Mouse (Mus musculus): ENCODE data around the gene Mknk1. TPM values are rescaled to one million over a fixed set of nuclear protein-coding genes. Genes with fewer than 3 reads are reported as not detected.
A peak's percentile ranks its signal among the peaks of the same experiment; 100 is the strongest.

Mknk1 gene
- 10 to 100 TPM; 21.8 to 22.2 TPM for total RNA-seq (2021)
- long read RNA-seq, experiment 1, partial matches to known transcripts: 2 of 11 reads
- long read RNA-seq, experiment 1, other reads (novel, unspliced or antisense): 6 of 11 reads
- long read RNA-seq, experiment 2, transcript Mknk1-201 (13 exons, 2,543 nt): major isoform, 5 of 26 reads
- long read RNA-seq, experiment 2, partial matches to known transcripts: 5 of 26 reads
- long read RNA-seq, experiment 2, other reads (novel, unspliced or antisense): 16 of 26 reads

DNA sequence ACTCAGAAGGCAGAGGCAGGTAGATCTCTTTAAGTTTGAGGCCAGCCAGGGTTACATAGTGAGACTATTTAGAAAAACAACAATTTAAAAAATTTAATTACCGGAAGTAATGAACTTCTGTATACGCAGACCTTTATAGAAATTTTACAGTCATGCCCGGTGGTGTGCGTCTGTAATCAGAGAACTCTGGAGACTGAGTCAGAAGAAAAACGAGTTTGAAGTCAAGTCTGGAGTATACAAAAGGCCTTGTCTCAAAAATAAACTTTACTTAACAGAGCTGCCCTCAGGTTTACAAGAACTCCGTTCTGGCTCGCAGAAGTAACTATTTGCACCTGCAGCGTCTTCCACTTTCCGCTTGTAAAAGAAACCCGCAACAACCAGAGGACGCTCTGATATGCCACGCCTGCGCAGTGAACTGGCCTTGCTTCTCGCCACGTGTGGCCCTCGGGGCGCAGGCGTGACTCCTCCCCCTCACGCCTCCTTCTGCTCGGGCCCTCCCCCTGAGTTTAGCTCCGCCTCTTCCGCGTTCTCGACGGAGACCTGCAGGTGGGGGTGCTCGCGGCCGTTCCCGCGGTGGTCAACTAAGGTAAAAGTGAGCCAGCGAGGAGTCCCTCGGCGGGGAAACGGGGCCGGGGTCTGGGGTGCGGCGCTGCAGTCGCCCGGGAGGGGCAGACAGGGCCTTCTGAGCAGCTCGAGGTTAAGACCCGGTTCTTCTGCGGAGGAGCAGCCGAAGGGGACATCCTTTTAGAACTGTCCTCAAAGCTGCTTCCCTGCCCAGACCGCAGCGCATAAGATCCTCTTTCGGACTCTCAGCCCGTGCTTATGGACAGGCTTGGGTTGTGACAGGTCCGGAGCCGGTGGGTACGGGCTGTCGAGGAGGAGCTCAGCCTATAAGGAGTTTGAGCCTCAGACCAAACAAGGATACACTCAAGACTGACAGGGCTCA lies at the start of gene Mknk1:
Mknk1 (plus strand) TSS at position 503 of the 946 bp plus-strand sequence.
- DNase-seq: peak; percentile 91

DNA sequence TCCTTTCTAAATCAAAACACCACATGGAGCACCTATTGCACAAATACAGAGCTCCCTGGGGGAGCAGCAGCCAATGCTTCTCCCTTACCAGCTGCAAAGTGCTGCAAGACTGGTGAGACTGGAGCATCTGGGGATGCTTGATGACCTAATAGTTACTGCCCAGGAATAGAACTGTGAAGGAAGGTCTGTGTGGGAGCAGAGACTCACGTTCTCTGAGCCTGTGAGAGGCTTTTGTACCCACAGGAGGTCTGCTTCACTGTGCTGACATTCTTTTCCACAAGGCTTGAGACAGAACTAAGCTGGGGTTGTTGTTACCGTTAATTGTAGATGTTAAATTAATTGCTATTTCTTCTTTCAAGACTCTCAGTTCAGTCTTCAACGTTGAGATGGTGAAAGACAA lies 48.1 kb upstream of the Mknk1 start:
- DNase-seq: no peak

DNA sequence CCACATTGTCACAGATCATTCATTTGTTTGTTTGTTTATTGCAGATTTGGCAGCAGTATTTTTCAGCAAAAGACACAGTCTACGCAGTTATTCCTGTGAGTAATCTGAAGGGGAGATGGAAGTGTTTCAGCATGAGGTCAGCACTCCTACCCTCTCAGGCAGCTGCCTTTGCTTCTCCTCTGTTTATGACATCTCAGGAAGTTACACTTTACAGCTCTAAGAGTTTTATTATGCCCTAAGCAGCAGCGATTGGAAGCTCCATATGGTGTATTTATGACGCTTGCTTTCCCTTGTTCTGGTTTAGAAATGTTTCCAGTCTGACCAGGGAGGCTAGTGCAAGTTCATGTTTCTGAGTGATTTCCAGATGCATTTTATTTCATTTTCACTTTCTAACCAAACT lies 43.6 kb upstream of the Mknk1 start:
- DNase-seq: no peak

DNA sequence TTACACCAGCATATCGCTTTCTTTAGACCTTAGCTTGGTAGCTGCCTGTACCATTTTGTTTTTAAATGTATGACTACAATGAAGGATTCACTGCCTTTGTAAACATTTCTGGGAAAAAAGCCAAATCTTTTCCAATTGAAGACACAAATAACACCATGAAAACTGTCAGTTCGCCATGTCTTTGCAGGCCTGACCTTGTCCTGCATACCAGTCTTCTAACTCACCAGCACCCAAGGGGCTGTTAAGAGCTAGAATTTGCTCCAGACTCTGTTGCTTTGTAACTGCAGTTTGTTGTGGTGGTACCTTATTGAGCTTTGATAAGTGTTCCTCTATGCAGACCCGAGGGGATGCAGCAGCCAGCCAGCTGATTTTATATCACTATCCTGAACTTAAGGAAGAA lies 39.0 kb upstream of the Mknk1 start:
- no peak for DNase-seq

DNA sequence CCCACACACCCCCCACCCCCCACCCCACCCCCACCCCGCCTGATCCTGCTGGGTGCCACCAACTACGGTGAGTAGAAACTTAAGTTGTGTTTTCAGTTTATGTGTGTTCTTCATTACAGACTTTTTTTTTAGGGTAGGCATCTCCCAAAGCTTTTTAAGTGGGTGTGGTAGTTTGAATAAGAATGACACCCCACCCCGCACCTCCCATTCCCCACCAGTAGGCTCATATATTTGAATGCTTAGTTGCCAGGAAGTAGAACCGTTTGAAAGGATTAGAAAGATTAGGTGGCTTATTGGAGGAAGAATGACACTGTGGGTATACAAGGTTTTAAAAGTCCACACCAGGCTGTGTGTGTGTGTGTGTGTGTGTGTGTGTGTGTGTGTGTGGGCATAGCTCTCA lies 26.7 kb upstream of the Mknk1 start:
- no peak for DNase-seq

DNA sequence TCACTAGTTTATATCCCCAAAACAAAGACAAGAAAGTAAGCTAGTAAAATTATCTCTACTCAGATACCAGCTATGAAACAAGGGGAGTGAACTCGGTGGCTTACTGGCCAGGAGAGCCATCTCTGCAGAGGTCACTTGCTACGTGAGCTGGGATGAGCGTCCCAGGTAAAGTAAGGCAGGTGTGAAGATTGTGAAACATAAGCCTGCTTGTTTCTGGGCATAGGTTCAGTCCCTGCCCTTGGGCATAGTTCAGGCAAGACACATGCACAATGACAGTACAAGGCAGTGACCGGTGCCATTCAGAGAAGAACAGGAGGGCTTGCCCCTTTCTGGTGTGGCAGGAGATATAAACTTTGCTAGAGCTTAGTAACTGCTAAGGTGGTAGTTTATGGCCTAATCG lies 23.4 kb upstream of the Mknk1 start:
- no peak for DNase-seq

DNA sequence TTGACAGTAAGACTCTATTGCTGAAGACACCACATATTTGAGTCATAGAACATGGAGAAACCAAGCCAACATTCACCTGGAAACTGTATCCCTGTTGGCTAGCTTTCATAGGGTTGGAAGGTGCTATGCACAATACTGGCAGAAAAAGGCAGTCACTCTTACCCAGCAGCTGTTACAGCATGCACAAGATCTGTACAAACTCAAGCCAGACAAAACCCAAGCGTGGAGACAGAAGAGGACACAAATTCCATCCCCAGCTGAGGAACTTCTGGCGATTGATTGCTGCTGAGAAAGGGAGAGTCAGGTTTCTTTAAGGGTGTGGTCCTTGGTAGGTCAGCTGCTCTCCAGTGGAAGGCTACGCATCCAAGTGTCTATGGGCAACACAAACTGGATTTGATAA lies 18.8 kb upstream of the Mknk1 start:
- DNase-seq: no peak

DNA sequence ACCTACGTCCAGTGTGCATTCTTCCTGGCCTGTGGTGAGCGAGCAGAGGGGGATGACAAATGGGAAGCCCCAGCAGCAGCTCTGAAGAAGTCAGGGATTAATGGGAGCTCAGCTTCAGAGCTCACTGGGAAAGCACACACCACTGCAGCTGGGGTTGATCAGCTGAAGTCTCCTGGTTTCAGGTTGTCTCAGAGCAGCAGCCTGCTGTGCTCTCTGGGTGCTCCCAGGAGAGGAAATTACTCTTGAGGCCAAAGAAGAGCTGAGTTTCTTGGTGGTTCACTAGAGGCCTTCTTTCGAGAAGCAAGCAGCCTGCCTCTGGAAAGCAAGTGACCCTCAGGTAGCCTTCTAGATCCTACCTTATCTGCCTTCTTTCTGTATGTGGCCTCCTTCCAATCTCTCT lies 18.1 kb upstream of the Mknk1 start:
- DNase-seq: no peak

DNA sequence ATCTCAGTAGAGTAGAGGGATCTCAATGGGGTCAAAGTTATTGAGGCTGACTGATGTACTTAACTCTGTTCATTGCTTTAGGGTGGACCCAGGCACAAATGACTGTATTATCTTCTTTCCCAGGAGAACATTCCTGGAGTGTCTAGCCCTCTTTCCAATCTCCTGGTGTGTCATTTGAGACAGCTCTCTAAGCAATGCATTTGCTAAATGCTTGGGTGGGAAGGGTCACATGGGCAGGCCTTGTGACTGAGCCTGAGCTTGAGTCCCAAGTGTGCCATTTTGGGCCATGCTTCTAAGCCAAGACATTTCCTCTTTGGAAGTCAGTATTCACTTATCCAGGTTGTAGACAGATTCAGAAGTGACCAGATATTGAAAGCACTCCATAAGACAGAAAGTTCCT lies 17.6 kb upstream of the Mknk1 start:
- DNase-seq: no peak

DNA sequence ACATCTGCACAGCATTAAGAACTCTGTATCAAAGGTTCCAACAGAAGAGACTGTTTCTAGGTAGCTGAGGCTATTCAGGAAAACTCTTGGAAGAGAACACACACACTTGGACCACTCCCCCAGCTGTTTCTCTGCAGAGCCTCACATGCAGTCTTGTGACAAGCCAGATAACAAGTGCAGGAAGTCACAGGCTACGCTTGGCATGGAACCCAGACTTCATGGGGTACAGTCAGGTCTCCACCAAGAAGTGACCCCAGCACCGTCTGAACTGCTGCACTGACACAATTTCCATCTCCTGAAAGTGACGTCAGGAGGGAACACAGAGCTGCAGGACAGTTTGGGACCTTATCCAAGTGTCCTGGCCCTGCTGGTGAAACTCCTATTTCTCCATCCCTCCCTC lies 17.1 kb upstream of the Mknk1 start:
- no peak for DNase-seq

DNA sequence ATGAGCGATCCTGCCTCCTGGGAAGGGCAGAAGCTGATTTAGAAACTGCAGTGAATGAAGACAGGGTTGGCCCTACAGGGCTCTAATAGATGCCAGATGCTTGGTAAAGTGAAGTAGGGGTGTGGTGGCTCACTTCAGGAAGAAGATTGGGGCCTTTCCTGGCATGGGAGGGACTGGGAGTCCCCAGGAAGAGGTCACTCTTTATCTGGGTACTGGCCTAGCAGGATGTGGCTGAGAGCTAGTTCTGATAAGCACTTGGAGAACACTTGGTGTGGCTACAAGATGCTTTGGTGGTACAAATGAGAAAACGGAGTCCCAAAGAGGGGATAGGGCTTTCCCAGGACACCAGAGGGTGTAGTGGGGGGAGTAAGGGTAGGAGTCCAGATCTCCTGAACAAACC lies 14.8 kb upstream of the Mknk1 start:
- no peak for DNase-seq

DNA sequence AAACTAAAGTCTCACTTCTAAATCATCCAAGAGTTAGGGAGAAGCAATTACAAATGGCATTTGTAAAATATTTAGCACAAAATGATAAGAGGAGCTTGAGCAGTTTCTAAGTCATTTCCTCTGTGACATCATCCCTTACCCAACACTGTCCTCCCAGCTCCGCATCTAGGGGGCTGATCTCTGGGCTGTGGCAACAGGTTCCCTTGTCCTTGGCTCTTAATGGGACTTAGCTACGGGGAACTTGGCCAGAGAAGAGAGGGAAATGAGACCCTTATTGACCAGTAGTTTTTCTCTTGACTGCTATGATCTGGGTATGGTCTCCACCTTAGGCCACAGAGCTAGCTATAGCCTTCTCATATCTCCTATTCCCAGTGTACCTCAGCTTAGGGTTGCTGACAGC lies 13.7 kb upstream of the Mknk1 start:
- DNase-seq: no peak

DNA sequence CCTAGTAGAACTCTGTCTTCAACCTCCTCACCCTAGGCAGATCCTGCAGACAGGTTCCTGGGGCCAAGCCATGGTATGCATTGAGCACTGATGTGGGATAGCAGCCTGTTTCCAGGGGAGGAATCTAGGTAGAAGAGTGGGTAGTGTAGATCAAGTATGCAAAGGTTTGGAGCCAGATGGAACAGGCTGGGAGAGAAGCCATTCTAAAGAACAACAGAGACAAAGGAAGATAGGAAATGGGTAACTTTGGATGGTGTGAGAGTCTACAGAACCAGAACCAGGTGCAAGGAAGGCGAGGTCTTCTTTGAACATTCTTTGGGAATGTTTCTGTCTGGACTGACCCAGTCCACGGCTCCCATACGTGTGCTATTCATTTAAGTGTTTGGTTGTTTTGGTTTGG lies 11.9 kb upstream of the Mknk1 start:
- no peak for DNase-seq

DNA sequence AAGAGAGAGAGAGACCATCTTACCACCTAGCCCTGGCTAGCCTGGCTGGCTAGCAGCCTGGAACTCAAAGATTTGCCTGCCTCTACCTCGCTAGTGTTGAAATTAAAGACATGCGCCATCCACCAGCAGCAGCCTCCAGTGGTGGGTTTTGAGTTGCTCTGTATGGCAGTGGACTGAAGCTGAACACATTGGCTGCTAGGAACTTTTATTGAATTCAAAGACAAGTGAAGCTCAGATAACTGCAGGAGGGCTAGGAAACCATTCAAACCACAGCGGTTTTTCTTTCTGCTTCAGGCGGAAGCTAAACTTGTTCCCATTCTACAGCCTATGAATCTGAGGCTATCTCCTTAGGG lies 11.5 kb upstream of the Mknk1 start:
- DNase-seq: no peak

DNA sequence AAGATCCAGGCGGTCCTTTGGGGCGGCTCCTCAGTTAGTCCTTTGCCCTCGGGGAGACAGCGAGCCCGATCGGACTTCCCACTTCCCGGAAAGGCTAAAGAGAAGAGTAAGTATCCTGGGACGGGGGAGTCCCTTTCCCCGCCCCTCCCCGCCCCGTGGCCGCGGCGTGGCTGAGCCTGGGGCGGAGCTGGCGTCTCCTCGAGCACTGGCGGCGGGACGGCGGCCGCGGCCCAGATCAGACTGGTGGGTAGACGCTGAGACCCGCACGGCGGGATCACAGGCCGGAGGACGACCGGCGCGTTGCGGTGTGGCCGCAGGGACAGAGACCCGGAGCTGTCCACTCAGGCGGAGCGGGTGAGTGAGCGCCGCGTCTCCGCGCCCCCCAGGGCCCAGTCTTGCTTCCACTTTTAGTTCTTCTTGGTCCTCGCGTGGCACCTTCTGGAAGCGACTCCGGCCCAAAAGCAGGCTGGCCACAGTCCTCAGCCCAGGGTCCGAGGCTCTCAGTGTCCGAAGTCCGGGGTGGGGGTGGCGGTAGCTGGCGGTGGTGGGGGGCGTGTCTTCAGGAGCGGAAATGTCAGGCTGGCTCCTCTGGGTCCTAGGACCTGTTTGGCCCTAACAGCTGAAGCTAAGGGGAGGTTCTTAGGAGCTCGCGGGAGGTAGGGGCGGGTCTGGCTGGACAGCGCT lies 11.0 kb upstream of the Mknk1 start, which contains the start of gene Mob3c:
Mob3c (plus strand) TSS at position 205 of the 684 bp plus-strand sequence.
- peak; percentile 87 for DNase-seq

DNA sequence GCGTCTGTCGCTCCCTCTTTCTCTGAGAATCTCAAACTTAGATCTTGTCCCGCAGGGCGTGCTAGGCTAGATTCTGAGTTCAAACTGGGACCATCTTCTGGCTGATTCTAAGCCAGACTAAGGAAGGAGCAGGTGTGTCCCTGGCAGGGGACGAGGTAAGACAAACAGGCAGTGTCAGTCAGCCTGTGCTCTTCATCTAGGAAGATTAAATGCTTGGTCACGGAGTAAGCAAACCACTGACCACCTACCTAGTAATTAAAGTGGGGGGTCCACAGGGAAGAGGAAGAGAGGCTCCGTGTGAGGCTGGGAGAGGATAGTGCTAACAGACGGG lies 10.5 kb upstream of the Mknk1 start:
- no peak for DNase-seq

DNA sequence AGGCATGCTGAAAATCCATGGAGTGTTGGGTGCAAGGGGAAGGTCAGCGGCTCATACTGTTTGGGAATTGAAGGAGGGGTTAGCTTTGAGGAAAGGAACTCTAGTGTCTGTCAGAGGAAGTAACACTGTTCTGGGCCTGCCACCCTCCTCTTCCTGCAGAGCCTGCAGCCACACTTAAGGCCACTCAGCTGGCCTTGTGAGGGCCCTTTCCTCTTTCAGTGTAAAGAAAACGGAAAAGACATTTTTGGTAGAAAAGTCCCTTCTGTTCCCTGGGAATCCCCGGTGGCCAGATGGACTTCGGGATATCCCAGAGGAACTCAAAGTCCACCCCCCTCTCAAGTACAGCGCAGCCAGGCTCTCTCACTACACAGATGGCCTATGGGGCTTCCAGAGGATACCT lies 8.5 kb upstream of the Mknk1 start:
- DNase-seq: no peak

DNA sequence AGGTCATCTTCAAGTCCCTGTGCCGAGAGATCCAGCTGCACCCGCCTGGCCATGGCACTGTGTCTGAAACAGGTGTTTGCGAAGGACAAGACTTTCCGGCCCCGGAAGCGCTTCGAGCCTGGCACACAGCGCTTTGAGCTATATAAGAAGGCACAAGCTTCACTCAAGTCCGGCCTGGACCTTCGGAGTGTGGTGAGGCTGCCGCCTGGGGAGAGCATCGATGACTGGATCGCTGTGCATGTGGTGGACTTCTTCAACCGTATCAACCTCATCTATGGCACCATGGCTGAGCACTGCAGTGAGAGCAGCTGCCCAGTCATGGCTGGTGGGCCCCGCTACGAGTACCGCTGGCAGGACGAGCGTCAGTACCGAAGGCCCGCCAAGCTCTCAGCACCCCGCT lies 7.8 kb upstream of the Mknk1 start:
- DNase-seq: no peak

DNA sequence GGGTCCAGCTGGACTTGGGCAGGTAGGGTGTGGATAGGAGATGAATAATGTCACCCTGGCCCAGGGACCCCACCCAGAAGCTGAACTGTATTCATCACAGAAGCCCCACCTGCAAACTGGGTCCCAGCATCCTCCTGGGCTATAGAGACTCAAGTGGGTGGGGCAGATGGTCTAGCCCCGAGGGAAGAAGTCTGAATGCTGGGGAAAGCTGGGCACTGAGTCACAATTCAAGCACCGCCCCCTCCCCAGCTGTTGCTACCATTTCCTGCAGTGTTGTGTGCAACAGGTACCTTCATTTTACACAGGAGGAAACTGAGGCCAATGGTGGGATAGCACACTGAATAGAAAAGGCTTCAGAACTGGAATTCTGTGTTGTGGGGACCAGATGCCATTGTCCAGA lies 7.0 kb upstream of the Mknk1 start:
- DNase-seq: no peak

DNA sequence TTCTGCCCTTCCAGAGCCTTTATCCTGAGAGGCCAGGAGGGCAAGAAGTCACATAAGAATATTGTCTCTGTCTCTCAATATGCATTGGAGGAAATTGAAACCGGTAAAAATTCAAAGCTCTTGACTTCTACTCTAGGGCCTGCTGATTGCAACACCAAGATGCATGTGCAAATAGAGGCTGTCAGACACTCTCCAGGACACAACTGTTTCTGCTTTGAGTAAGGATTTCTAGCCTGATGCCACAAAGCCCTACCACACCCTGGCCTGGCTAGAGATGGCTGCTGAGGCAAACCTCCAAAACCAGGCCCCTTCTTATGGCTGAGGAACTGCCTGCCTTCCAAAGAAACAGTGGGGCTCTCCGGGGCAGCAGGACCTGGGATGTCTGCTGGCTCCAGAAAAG lies 3.4 kb upstream of the Mknk1 start:
- no peak for DNase-seq

DNA sequence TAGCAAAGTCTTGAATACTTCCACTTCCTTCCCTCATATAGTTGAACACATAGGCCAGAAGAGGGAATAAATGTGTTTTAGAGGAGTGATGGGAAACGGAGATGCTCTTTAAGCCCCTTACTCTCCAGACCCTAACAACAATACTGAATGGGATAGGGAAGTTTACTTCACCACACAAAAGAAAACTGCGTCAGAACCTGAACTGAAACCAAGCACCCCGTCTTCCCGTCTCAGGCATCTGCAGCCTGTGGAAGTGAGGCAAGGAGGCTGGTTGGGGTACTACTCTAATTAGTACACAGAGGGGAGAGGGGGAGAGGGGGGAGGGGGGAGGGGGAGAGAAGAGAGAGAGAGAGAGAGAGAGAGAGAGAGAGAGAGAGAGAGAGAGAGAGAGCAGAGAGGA lies 802 bp upstream of the Mknk1 start:
- no peak for DNase-seq

DNA sequence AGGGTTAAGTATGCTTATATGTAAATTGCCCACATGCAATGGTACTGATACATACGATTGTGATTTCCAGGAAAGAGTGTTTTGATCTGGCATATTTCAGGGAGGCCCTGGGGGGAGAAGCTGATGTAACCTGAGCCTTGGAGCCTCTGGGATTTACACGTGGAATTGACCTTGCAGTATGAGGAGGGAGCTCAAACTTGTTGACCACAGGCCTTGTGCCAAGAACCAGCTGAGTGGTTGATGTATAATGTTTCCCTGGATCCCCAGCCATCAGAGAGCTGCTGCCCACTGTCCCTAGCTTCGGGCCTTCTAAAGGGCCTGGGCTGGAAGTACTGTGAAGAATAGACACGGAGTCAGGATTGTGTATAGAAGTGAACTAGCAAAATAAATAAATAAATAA lies 958 bp downstream of the Mknk1 start:
- no peak for DNase-seq

DNA sequence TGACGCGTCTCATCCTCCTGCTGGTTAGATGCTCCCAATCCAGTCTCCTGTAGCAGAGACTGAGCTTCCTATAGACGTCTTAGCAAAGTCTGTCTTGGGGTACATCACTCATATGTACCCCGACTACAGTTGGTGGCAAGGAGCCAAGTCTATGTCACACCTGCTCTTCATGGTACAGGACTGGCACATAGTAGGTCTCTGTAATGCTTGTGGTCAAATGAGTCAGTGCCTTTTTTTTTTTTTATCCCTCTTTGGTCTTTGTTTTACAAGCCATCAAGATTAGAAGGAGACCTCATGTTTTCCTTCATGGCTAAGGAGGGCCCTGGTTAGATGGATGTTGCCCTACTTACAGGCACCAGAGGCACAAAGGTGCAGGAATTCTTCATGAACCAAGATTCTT lies 1.8 kb downstream of the Mknk1 start:
- DNase-seq: no peak

DNA sequence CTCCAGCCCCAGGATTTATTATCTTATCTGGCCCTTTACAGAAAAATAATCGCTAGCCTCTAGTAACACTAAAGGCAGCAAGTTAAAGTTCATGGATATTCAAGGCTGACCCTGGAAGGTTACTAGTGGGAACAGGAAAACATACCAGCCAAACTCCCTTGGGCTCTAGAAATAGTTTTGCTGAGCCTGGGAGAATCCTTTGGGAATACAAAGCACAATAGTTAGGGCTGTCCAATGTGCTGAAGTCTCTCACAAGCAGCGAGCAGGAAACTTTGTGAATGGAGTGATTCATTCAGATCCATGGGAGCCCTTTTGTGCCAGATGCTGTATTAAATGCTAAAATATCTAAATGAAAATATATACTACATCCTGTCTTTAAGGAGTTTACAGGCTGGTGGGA lies 7.7 kb downstream of the Mknk1 start:
- no peak for DNase-seq

All from gastrocnemius, postnatal 25 days (tissue).